Mouse (Mus musculus) midbrain, embryonic 14.5 days (tissue): Measurements from ENCODE around the gene Gm10322. TPM values are rescaled to one million over a fixed set of nuclear protein-coding genes. Genes with fewer than 3 reads are reported as not detected.

Source experiments
- ATAC-seq: fragments of 200-750 bp; cut with Nextera tagmentation; 2 replicates; pipeline ENCODE4 v1.8.0; 2017; ENCODE audit warnings: moderate number of reproducible peaks, moderate library complexity; ENCODE audit not compliant: low FRiP score, low TSS enrichment
- DNase-seq: peaks from one replicate; pipeline ENCODE4 v3.0.0-alpha.2; 2015
- H3K27ac ChIP-seq: fragments of 300-500 bp; sonication (generic); replicated peaks from 2 replicates; pipeline ENCODE4 v1.5.1; 2014; ENCODE audit warnings: mild to moderate bottlenecking, low read depth, low read length, moderate library complexity
- H3K27me3 ChIP-seq: fragments of 300-500 bp; sonication (generic); 2 replicates; pipeline ENCODE4 v1.6.1; 2014; ENCODE audit warnings: low read length, control low read depth, mixed read lengths; ENCODE audit not compliant: control insufficient read depth, insufficient read depth
- H3K36me3 ChIP-seq: fragments of 300-500 bp; sonication (generic); 2 replicates; pipeline ENCODE4 v1.6.1; 2014; ENCODE audit warnings: low read length, control low read depth; ENCODE audit not compliant: control insufficient read depth, insufficient read depth
- H3K4me1 ChIP-seq: fragments of 300-500 bp; sonication (generic); 2 replicates; pipeline ENCODE4 v1.6.1; 2014; ENCODE audit warnings: mild to moderate bottlenecking, antibody characterized with exemption, low read length, control low read depth; ENCODE audit not compliant: control insufficient read depth, insufficient read depth
- H3K4me2 ChIP-seq: fragments of 300-500 bp; sonication (generic); 2 replicates; pipeline ENCODE4 v1.6.1; 2014; ENCODE audit warnings: mild to moderate bottlenecking, low read length, moderate library complexity
- H3K4me3 ChIP-seq: fragments of 300-500 bp; sonication (generic); replicated peaks from 2 replicates; pipeline ENCODE4 v1.5.1; 2014; ENCODE audit warnings: low read depth, low read length
- H3K9ac ChIP-seq: fragments of 300-500 bp; sonication (generic); replicated peaks from 2 replicates; pipeline ENCODE4 v1.6.1; 2014; ENCODE audit warnings: mild to moderate bottlenecking, low read length, moderate library complexity
- H3K9me3 ChIP-seq: fragments of 300-500 bp; sonication (generic); 2 replicates; pipeline ENCODE4 v1.6.1; 2016; ENCODE audit warnings: low read length, control low read depth, mixed read lengths; ENCODE audit not compliant: control insufficient read depth
- WGBS: fragments of 180-500 bp; shearing (Covaris S2); extraction: QIAGEN DNeasy Blood & Tissue Kit; methylation state at CpG from one replicate; pipeline ENCODE4 v1.1.7; 2014; 5-methylcytosine and 5-hydroxymethylcytosine counted together
- polyA plus RNA-seq: library from polyadenylated mRNA; unstranded; fragments of >200 nt; fragmentation: Nextera tagmentation; extraction: Ambion mirVana; gene quantifications from 2 replicates; pipeline ENCODE4 v1.2.1, GENCODE M21; 2014

The Gm10322 gene
- polyA plus RNA-seq, 1 experiment from 2014 or later: not detected

DNA sequence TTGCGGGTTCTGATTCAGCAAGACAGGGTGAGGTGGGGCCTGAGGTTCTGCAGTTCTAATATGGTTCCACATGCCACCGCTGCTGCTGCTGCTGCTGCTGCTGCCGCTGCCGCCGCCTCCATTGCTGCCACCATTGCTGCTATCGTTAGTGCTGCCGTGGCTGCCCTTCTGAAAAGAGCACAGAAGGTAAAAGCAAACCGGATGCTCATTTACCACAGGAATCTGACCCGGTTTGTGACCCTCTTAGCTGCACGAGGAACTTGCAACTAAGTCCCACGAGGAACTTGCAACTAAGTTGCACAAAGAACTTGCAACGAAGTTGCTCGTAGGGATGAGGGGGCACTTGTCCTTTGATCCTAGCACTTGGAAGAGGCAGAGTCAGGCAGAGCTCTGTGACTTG lies 40.9 kb downstream of the Gm10322 start:
- Histone ChIP-seq H3K9ac (no peak overlapping the region), H3K27me3 (no peaks in the 10 kb centered on the region), H3K27ac (no peak overlapping the region), H3K4me3 (no peak overlapping the region), H3K4me1 (no peaks in the 10 kb centered on the region), H3K9me3 (no peaks in the 10 kb centered on the region; the same call in 1 of the 2 replicates), H3K36me3 (no peaks in the 10 kb centered on the region), H3K4me2 (no peak overlapping the region)
- WGBS: 86% methylated on average over 13 of the region's 13 CpGs
- no peak for ATAC-seq
- DNase-seq: no peak

DNA sequence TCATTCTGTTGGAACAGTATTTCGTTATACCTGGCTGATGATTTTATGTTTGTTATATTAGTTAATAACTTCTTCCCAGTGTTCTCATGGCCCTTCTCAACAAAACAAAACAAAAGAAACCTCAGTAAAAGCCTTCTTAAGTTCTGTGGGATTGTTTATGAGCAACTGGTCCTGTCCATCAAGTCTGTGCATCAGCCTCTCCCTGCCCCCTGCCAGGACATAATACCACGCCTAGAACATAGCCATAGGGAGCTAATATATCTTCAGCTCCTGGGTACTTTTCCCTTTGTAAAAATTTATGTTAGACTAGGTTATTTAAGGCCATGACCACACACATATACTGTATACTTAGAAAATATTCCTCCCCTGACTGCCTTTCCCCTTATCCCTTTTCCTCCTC lies 48.9 kb downstream of the Gm10322 start:
- no peaks in the 10 kb centered on the region; the same call in 1 of the 2 replicates for H3K9me3 ChIP-seq
- DNase-seq: no peak
- no peaks in the 10 kb centered on the region for H3K4me1 ChIP-seq
- H3K9ac ChIP-seq: no peak overlapping the region
- H3K4me2 ChIP-seq: no peak overlapping the region
- H3K27ac ChIP-seq: no peak overlapping the region
- H3K36me3 ChIP-seq: no peaks in the 10 kb centered on the region
- no peak overlapping the region for H3K4me3 ChIP-seq
- no peak for ATAC-seq
- WGBS: 88% methylated on average over 2 of the region's 2 CpGs
- H3K27me3 ChIP-seq: no peaks in the 10 kb centered on the region

DNA sequence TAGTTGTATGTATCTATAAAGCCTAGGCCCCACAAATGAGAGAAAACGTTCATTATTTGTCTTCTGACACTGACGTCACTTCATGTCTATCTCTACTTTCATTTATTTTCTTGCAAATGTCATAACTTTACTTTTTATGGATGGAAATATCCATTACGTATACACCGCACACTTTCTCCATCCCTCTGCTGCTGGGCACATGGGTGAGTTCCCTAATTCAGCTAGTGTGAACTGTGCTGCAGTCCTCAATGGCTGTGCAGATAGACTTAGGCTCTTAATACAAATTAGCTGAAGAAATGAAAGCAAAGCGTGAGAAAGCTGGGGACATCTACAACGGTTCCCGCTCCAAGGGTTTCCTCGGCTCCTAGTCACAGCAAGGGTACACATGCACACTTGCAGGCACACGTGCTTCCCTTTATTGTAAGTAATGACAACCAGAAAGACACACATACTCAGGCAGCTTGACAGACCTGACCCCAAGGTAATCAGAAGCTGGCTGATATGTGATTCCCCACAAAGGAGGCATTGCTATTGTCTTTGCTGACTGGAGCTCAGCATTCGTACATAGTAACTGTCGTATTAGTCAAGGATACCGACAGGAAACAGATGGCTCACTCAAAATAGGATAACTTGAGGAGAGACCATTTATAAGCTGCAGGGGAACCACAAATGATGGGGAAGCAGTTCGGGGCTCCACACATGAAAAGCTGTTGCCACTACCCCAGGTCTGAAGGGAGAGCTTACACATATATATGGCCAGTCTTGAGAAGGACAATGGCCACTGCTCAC lies 49.8 kb downstream of the Gm10322 start:
- WGBS: 80% methylated on average over 13 of the region's 13 CpGs
- H3K4me3 ChIP-seq: no peak overlapping the region
- H3K9ac ChIP-seq: no peak overlapping the region
- DNase-seq (no peak), ATAC-seq (no peak)
- no peaks in the 10 kb centered on the region for H3K36me3 ChIP-seq
- no peaks in the 10 kb centered on the region for H3K4me1 ChIP-seq
- H3K4me2 ChIP-seq: no peak overlapping the region
- no peaks in the 10 kb centered on the region for H3K9me3 ChIP-seq
- no peak overlapping the region for H3K27ac ChIP-seq
- no peaks in the 10 kb centered on the region for H3K27me3 ChIP-seq

Other genes starting within 250 kb of the Gm10322 start
- gene Gm10273, start 220.4 kb upstream of the Gm10322 start, polyA plus RNA-seq: 2.8 and 5.0 TPM in 2 replicates
- not detected in 2 replicates for gene Pla2g12b, start 212.4 kb upstream of the Gm10322 start, polyA plus RNA-seq
- 0.39 TPM in 1 of 2 replicates, not detected in the other for gene Oit3, start 174.3 kb upstream of the Gm10322 start, polyA plus RNA-seq
- gene Mcu, start 629 bp downstream of the Gm10322 start, polyA plus RNA-seq: 24.7 and 29.9 TPM in 2 replicates
- gene Micu1, start 86.4 kb downstream of the Gm10322 start, polyA plus RNA-seq: 58.2 and 69.3 TPM in 2 replicates